Mouse (Mus musculus) layer of hippocampus, adult 9-10 months (tissue): ENCODE results near the gene Etl4.

Source experiments
- DNase-seq: peaks from one replicate; pipeline ENCODE4 v3.0.0; 2022; ENCODE audit warnings: low spot score

The Etl4 gene

GRCm38 (mm10) chr2:20711024-20711423 lies 801.4 kb downstream of the Etl4 start:
- DNase-seq, result no peak

GRCm38 (mm10) chr2:20719105-20719504 lies 809.5 kb downstream of the Etl4 start:
- no peak for DNase-seq

- no peak for DNase-seq
These were observed 811.5 kb downstream of the Etl4 start for GRCm38 (mm10) chr2:20721098-20721497.

- DNase-seq, result no peak
These were observed 812.8 kb downstream of the Etl4 start for GRCm38 (mm10) chr2:20722165-20722991.

- no peak for DNase-seq
These were observed 814.6 kb downstream of the Etl4 start for GRCm38 (mm10) chr2:20723990-20724745.

- DNase-seq, result no peak
These were observed 817.4 kb downstream of the Etl4 start for GRCm38 (mm10) chr2:20726974-20727373.

GRCm38 (mm10) chr2:20727752-20728438 lies 818.3 kb downstream of the Etl4 start:
- DNase-seq, result no peak

- no peak for DNase-seq
These were observed 825.9 kb downstream of the Etl4 start for GRCm38 (mm10) chr2:20735444-20735843.

GRCm38 (mm10) chr2:20736324-20737015 lies 826.9 kb downstream of the Etl4 start:
- no peak for DNase-seq

GRCm38 (mm10) chr2:20737112-20737808 lies 827.7 kb downstream of the Etl4 start:
- DNase-seq, result no peak

- no peak for DNase-seq
These were observed 828.3 kb downstream of the Etl4 start for GRCm38 (mm10) chr2:20737837-20738236.

GRCm38 (mm10) chr2:20747723-20748122 lies 838.1 kb downstream of the Etl4 start:
- DNase-seq, result no peak

- no peak for DNase-seq
These were observed 838.9 kb downstream of the Etl4 start for GRCm38 (mm10) chr2:20748481-20748880.

- DNase-seq, result no peak
These were observed 840.1 kb downstream of the Etl4 start for GRCm38 (mm10) chr2:20749687-20750086.

- no peak for DNase-seq
These were observed 843.9 kb downstream of the Etl4 start for GRCm38 (mm10) chr2:20753282-20754110.

- DNase-seq, result no peak
These were observed 847.4 kb downstream of the Etl4 start for GRCm38 (mm10) chr2:20756964-20757363.

GRCm38 (mm10) chr2:20759045-20759662 lies 849.6 kb downstream of the Etl4 start:
- no peak for DNase-seq

- no peak for DNase-seq
These were observed 851.7 kb downstream of the Etl4 start for GRCm38 (mm10) chr2:20761320-20761719.

- DNase-seq, result no peak
These were observed 852.2 kb downstream of the Etl4 start for GRCm38 (mm10) chr2:20761751-20762150.
